Mouse (Mus musculus): ENCODE data around the gene Map3k5. TPM values are rescaled to one million over a fixed set of nuclear protein-coding genes. Genes with fewer than 3 reads are reported as not detected.
A peak's percentile ranks its signal among the peaks of the same experiment; 100 is the strongest.

The Map3k5 gene
- total RNA-seq, 2 experiments from 2014 or later: 16.9 to 22.4 TPM

DNA sequence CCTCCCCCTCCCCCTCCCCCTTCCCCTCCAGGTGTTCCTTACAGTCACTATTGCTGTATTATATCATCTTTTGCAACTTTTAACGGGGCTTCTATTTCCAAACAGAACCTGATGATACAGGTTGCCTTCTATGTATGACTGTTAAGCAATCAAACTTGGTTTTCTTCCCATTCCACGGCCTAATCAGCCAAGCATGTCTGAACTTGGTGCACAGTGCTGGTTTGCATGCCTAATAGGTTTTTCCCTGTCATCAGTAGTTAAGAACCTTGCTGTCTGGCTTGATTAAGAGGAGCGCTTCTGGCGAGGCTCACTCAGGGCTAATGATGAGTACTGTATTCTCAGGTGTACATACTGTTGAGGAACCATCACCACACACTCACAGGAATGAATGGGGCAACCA lies 239.5 kb downstream of the Map3k5 start:
- ATAC-seq (replicated peaks; ENCODE audit: poor library complexity, severe bottlenecking): no peak

DNA sequence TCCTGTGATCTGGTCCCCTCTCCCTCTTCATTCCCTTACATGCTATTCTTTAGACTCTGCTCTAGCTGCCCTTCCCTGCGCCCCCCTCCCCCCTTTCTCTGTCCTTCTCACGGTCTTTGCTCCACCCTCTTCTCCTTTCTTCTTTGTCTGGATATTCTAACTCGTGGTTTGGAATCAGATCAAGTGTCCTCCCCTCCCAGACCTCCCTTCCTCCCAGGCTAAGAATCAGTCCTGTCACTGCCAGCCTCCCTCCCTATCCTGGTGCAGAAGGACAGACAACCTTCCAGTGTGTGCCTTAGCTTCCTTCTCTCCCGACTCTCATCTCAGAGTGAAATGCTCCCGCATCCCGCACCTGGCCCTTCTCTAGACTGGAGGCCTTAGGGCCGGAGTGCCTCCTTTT lies 241.8 kb downstream of the Map3k5 start:
- ATAC-seq (replicated peaks; ENCODE audit: poor library complexity, severe bottlenecking): no peak; the same call in 1 of the 2 replicates

DNA sequence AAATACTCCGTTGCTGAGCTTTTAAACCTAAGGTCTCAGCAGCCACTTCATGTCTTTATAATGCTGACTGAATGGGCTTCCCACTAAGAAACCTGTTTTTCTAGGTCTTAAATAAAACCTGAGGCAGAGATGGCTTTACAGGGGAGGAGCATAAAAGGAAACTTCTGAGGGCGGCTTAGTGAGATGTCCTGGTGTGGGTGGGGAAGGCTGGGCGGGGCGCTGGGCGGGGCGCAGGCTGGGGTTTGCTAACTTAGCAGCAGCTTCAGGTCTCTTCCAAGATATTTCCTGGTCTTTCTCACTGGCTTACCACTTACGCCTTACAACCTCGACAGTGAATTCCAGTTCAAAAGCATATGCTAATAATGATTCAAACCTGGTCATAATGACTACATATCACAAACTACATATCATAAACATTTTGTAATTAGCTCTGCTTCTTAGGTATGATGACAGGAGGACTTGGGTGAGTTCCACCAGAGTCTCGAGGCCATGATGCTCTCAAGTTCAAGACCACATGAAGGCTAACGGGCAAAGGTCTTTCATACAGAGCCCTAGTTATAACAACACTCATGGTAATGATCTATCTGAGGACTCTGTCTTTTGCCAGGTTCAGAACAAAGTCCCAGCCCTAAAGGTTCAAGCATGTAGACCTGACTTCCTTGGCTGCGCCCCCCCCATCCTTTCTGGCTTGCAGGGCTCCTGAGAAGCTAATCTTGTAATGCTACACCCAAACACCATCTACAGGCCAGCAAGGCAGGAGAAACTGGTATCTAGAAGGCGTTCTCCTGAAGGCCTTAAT lies 244.7 kb downstream of the Map3k5 start:
- ATAC-seq (replicated peaks; ENCODE audit: poor library complexity, severe bottlenecking): no peak

DNA sequence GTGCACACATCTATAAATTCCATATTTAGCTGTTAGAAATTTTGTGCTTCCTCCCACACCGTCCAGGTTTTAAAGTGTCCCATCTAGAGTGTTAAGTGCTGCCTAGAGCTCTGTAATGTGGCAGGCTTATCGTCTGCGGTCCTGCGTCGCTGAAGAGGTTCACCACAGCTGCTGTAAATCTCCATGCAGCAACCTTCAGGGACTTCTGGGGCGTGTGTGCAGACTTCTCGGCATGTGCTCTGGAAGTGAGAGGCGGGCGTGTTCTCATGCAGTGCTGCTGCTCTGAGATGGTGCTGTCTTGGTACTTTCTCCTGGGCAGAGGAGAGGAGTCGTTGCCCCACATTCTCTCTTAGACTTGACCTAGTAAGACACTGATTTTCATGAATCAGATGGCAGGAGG lies 246.9 kb downstream of the Map3k5 start:
- peak; percentile 43 for ATAC-seq (replicated peaks; ENCODE audit: poor library complexity, severe bottlenecking)

DNA sequence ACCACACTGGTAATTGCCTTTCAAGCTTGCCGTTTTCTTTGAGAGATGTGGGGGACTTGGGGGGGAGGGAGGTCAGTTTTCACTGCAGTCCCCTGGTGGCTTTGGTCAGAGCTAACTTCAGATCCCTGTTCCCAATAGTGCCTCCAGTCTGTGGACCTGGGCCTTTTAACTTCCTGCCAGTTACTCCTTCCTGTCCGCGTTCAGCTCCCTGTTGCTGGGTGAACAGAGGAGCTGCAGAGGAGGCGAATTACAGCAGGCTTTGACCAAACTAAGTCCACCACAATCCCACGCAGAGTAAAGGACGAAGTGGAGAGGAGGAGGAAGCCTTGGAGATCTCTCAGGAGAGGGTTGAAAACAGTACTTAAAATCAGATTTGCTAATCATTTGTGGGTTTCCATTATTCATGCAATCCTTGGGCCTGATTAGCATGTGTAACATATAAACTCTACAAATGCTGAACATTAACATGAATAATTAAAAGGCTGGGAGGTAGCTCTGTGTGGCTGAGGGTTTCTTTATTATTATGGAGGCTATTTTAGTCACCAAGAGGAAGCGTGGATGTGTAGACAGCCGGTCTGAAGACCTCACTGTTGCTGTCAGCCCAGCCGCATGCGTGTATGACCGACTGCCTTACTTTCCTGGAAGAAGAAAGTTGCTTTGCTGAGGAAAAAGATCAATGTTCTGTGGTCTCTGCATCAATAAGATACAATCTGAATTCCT lies 247.6 kb downstream of the Map3k5 start:
- peak; percentile 48 for ATAC-seq (replicated peaks; ENCODE audit: poor library complexity, severe bottlenecking)

DNA sequence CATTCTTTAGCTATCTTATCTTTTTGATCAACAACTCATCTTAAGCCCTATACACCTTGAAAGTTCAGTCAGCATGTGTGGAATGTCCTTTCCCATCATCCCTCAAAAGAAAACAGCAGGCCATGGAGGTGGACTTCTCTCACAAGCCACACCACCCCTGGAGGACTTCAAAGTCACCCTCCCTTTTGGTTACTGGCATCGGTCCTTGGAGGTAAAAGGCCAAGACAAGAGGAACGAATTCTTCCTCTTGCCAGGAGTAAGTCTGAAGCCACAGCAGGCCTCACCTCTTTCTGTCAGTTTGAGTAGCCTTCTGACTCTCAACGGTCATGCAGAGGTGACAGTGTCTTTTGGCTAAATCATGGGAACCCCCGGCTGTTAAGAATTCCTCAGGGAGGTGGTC lies 250.1 kb downstream of the Map3k5 start:
- ATAC-seq (replicated peaks; ENCODE audit: poor library complexity, severe bottlenecking): no peak

DNA sequence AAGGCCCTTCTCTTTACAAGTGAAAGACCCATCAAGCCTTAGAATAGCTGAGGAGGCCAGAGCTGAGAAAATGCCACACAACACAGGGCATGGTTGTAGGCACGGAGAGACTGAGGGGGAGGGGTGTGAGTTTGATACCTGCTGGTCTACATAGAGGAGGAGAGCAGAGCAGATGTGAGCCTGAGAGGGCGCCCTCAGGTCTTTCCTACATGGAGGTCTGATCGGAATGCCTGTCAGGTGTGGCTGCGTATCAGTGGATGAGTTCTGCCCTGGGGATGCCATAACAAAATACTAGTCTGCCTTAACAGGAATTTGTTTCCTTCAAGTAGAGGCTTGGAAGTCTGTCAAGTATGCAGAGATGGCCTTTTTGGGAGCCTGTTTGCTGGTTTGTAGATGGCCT lies 251.0 kb downstream of the Map3k5 start:
- ATAC-seq (replicated peaks; ENCODE audit: poor library complexity, severe bottlenecking): no peak

DNA sequence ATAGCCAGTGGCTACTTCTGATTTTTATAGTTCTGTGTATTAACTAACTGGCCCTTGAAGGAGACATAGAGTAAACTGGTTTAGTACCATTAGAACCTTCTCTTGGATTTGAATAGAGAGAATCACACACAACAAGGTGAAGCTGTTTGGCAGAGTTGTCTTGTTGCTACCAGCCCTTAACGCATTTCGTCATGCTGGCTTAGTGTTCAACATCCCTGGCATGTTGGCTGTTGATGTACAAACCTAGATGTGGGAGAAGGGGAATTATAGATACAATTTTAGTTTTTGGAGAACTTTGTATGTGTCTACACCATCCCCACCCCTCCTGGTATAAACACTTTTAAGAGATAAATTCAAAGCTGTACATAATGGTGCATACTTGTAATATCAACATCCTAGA lies 251.5 kb downstream of the Map3k5 start:
- no peak for ATAC-seq (replicated peaks; ENCODE audit: poor library complexity, severe bottlenecking)

DNA sequence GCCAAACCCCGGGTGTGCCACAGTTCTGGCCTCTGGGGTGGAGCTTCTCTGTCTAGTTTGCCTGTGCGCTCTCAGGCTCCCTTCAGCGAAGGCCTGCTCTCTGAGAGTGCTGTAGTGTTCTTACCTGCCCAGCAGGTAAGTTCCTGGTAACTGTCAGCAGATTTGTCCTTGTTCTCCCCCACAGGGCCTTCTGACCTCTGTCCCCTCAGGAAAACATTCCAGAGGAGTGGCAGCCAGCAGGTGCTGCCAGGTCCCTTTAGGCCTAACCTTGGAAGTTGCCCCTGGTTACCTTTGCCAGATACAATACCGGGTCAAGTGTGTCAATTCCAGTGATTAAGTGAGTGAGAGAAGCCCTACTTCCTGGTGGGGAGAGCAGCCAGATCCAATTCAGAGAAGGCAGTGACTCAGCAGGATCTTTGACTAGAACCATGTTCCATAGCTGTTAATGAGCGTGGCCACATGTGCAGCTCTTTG lies 252.6 kb downstream of the Map3k5 start:
- peak; percentile 41 for ATAC-seq (replicated peaks; ENCODE audit: poor library complexity, severe bottlenecking)

DNA sequence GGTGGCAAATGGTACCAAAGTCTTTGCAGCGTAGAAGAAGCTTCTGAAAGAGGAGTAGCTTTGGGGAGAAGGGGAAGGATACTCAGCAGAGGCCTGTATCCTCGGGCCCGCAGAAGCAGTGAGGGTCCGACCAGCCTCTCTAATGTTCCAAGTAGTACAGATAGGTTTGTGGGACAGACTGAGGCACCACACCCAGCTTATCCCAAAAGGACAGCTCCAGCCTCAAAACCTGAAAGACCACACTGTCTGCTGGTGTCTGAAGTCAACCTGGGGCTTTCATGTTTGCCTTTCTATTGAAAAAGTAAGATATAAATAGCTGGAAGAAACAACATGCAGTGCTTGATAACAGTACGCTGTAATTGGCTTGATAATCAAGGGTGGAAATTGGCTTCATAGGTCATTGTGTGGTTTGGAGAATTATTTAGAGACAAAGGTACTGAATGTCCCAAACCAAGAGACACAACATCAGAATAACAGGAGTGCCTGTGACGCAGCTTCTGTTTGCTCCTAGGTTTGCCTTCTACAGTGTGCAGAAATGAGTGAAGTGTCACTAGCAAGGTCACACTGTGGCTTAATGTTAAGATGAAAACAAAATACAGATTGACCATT lies 256.0 kb downstream of the Map3k5 start:
- ATAC-seq (replicated peaks; ENCODE audit: poor library complexity, severe bottlenecking): no peak

Other genes with a start within 250 kb of the Map3k5 start
- gene Il20ra, start 221.9 kb upstream of the Map3k5 start, total RNA-seq (2014; fragmentation: Nextera tagmentation): 0.80 and 1.5 TPM in 2 replicates
- not detected in 2 replicates for gene Il20ra, start 221.9 kb upstream of the Map3k5 start, total RNA-seq (2017)
- not detected in 2 replicates for gene Slc35d3, start 83.0 kb upstream of the Map3k5 start, total RNA-seq (2014; fragmentation: Nextera tagmentation)
- gene Slc35d3, start 83.0 kb upstream of the Map3k5 start, total RNA-seq (2017): 0.21 TPM in 1 of 2 replicates, not detected in the other
- 22.6 and 34.9 TPM in 2 replicates for gene Pex7, start 26.8 kb upstream of the Map3k5 start, total RNA-seq (2014; fragmentation: Nextera tagmentation)
- gene Pex7, start 26.8 kb upstream of the Map3k5 start, total RNA-seq (2017): 29.1 and 31.3 TPM in 2 replicates
- 19.0 and 22.6 TPM in 2 replicates for gene Map7, start 214.0 kb downstream of the Map3k5 start, total RNA-seq (2014; fragmentation: Nextera tagmentation)
- gene Map7, start 214.0 kb downstream of the Map3k5 start, total RNA-seq (2017): 18.3 and 22.4 TPM in 2 replicates

Data from granulocyte monocyte progenitor cell, adult 5-6 weeks (primary cell).